Comparison of ENCODE assay signal across 8 mouse cellular contexts in the genomic region with DNA sequence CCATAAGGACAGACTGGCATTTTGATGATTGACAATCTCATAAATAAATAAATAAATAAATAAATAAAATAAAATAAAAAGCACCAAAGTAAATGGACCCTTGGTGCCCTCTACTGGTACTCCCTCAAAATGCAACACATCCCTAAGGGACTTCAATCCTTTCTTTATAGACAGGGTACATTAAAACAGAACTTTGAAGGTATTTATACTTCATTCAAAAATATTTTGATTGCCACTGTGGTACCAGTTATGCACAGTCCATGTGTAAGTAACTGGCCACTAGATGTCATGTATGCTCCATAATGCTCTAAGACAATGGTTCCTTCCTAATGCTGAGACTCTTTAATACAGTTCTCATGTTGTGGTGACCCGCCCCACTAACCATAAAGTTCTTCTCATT. TPM values are rescaled to one million over a fixed set of nuclear protein-coding genes. Genes with fewer than 3 reads are reported as not detected.
DNase-seq lines count a peak whose midpoint lies in the region; ATAC-seq and TF ChIP-seq lines count a peak whose summit lies in the region.

No protein-coding gene starts in this region.

- H3K27me3 ChIP-seq in splenic B cell, adult 2 months (ENCODE audit: control insufficient read depth, insufficient read depth, low read length, poor library complexity, severe bottlenecking), result no peaks in the 10 kb centered on the region

- H3K27ac ChIP-seq in gastrocnemius, adult 2 months, result no peak overlapping the region

- peak; percentile 78 for TF ChIP-seq CTCF in gastrocnemius, adult 2 months (IDR thresholded peaks at IDR 0.05)

- no peaks in the 10 kb centered on the region for H3K36me3 ChIP-seq in splenic B cell, adult 2 months (ENCODE audit: control insufficient read depth, insufficient read depth, low read length, poor library complexity, severe bottlenecking)

- H3K4me3 ChIP-seq in gastrocnemius, adult 2 months, result no peak overlapping the region

- no peak for ATAC-seq in erythroblast, adult 5-6 weeks (replicated peaks; ENCODE audit: low FRiP score, poor library complexity, severe bottlenecking)

- peak; percentile 31 for DNase-seq in gastrocnemius, adult 2 months
- DNase-seq in gastrocnemius, adult 8-10 months (ENCODE audit: low spot score in 2 of 2), result no peak
- peak; percentile 31 to 61 for DNase-seq in right cerebral cortex, adult 2 months (ENCODE audit: low spot score in 2 of 2)
- DNase-seq in right cerebral cortex, postnatal 25 days, result no peak
- peak; percentile 22 for DNase-seq in c-Kit-positive CD71-positive TER-119-positive erythroid progenitor cells, embryonic 14.5 days (ENCODE audit: low spot score)
- peak; percentile 48 to 79 for DNase-seq in kidney, postnatal 36 days
- peak; percentile 65 for DNase-seq in splenic B cell, adult 2 months (ENCODE audit: low read depth, low spot score)

- intact Hi-C loops in gastrocnemius, adult 2 months (cut with DNase I), result loop anchor here (5.0 kb wide), 1 partner anchor 653 kb away; no protein-coding TSS in a partner anchor

RNA-seq across cellular contexts. Expression of a gene that starts 12.5 kb away (rescaled TPM):
- total RNA-seq in gastrocnemius, adult 2 months (2021), result under 1 TPM; 0.03 to 0.05 TPM
- total RNA-seq in gastrocnemius, adult 8-10 months (2022), result under 1 TPM in 3 of 4 experiments, not detected in 1; 0.02 to 0.36 (median 0.11) TPM
- total RNA-seq in erythroblast, adult 5-6 weeks (2015; ENCODE audit: low replicate concordance), result 55.6 and 67.6 TPM in 2 replicates
- 108 and 119 TPM in 2 replicates for total RNA-seq in erythroblast, adult 5-6 weeks (2017; ENCODE audit: low replicate concordance)

RNA-seq across cellular contexts. Expression of a gene that starts 52.6 kb away (rescaled TPM):
- total RNA-seq in gastrocnemius, adult 2 months (2021), result 10 to 100 TPM in 1 of 2 experiments, 1 to 10 TPM in 1; 9.3 to 15.1 TPM
- 10 to 100 TPM; 11.1 to 14.7 (median 13.3) TPM for total RNA-seq in gastrocnemius, adult 8-10 months (2022)
- 0.84 and 1.5 TPM in 2 replicates for total RNA-seq in erythroblast, adult 5-6 weeks (2015; ENCODE audit: low replicate concordance)
- total RNA-seq in erythroblast, adult 5-6 weeks (2017; ENCODE audit: low replicate concordance), result 0.56 and 1.3 TPM in 2 replicates

Comparison
In these comparisons a context has a peak if more than half of its experiments do, and no peak if none do; other contexts are left out.
1. DNase-seq: peak in gastrocnemius, adult 2 months (single experiment), right cerebral cortex, adult 2 months (2 of 2), c-Kit-positive CD71-positive TER-119-positive erythroid progenitor cells, embryonic 14.5 days (single experiment), kidney, postnatal 36 days (2 of 2) and splenic B cell, adult 2 months (single experiment); none in gastrocnemius, adult 8-10 months (0 of 2) and right cerebral cortex, postnatal 25 days (single experiment).
2. RNA of a gene that starts 12.5 kb away (total RNA-seq): 55.6 to 119 TPM in erythroblast, adult 5-6 weeks; 0.02 to 0.36 TPM in gastrocnemius, adult 8-10 months and 0.03 to 0.05 TPM in gastrocnemius, adult 2 months; every median in the first group is over 10 times any median in the second.
3. RNA of a gene that starts 52.6 kb away (total RNA-seq): 9.3 to 15.1 TPM in gastrocnemius, adult 2 months and 11.1 to 14.7 TPM in gastrocnemius, adult 8-10 months; 0.56 to 1.5 TPM in erythroblast, adult 5-6 weeks; every median in the first group is over 4 times any median in the second.